8 mouse cellular contexts compared by ENCODE assay signal in genomic region chr11:49609868-49610824, GRCm38 (mm10). TPM values are rescaled to one million over a fixed set of nuclear protein-coding genes. Genes with fewer than 3 reads are reported as not detected.
DNase-seq lines count a peak whose midpoint lies in the region; ATAC-seq and TF ChIP-seq lines count a peak whose summit lies in the region.
"Not testable (repeated sequence)": the region's sequence is repeated elsewhere in the genome, so short reads cannot be mapped to it uniquely, and the experiment has no call there.

No protein-coding gene starts in this region.

- 0 out of 2 replicates have a peak, but pooled peaks have one; percentile 13 for ATAC-seq in forebrain, embryonic 14.5 days
- ATAC-seq in heart, embryonic 16.5 days (replicated peaks; ENCODE audit: extremely low read depth, insufficient read depth, low FRiP score) = not testable (repeated sequence)
- ATAC-seq in intestine, embryonic 16.5 days = peak; percentile 40
- ATAC-seq in limb, embryonic 12.5 days (ENCODE audit: insufficient number of reproducible peaks, insufficient read depth, low FRiP score, low TSS enrichment, low read depth) = peak; percentile 15
- peak; percentile 29; the same call in 1 of the 2 replicates for ATAC-seq in neural tube, embryonic 12.5 days (ENCODE audit: low FRiP score, low read depth)

- TF ChIP-seq CTCF in bone marrow macrophage, adult 2 months (IDR thresholded peaks at IDR 0.05; ENCODE audit: low read depth, low read length) = not testable (repeated sequence)

- peak overlapping the region; percentile 54 for H3K4me2 ChIP-seq in forebrain, embryonic 14.5 days (ENCODE audit: low read length)
- peak overlapping the region; percentile 82 for H3K4me2 ChIP-seq in heart, embryonic 16.5 days (ENCODE audit: low read depth, low read length)
- peak overlapping the region; percentile 65 for H3K4me2 ChIP-seq in intestine, embryonic 16.5 days (ENCODE audit: low read depth, low read length)
- H3K4me2 ChIP-seq in limb, embryonic 12.5 days = peak overlapping the region; percentile 71
- H3K4me2 ChIP-seq in neural tube, embryonic 12.5 days (replicated peaks) = peak overlapping the region; percentile 63

- H3K27me3 ChIP-seq in forebrain, embryonic 14.5 days (replicated peaks; ENCODE audit: control insufficient read depth, insufficient read depth, low read length) = peaks cover 11% of the 10 kb centered on the region
- H3K27me3 ChIP-seq in heart, embryonic 16.5 days (ENCODE audit: control insufficient read depth, insufficient read depth, low read length) = not testable (repeated sequence)
- H3K27me3 ChIP-seq in intestine, embryonic 16.5 days (replicated peaks; ENCODE audit: control insufficient read depth, insufficient read depth, low read length) = peaks cover 31% of the 10 kb centered on the region
- H3K27me3 ChIP-seq in limb, embryonic 12.5 days = peaks cover 75% of the 10 kb centered on the region
- H3K27me3 ChIP-seq in neural tube, embryonic 12.5 days (replicated peaks) = peaks cover 45% of the 10 kb centered on the region

- not testable (repeated sequence) for DNase-seq in forebrain, embryonic 14.5 days (ENCODE audit: low spot score)
- DNase-seq in lung, postnatal 10 days = peak; percentile 68
- DNase-seq in yolk sac, embryonic 10.5 days (ENCODE audit: low spot score) = peak; percentile 25

- peak overlapping the region; percentile 65 for H3K4me3 ChIP-seq in bone marrow macrophage, adult 2 months (ENCODE audit: insufficient read depth, low read length)
- H3K4me3 ChIP-seq in forebrain, embryonic 14.5 days (ENCODE audit: low read depth, low read length) = peak overlapping the region; percentile 28
- peak overlapping the region; percentile 64 for H3K4me3 ChIP-seq in heart, embryonic 16.5 days (ENCODE audit: low read length)
- peak overlapping the region; percentile 51 for H3K4me3 ChIP-seq in intestine, embryonic 16.5 days (ENCODE audit: low read length)
- peak overlapping the region; percentile 50 for H3K4me3 ChIP-seq in limb, embryonic 12.5 days (replicated peaks)
- H3K4me3 ChIP-seq in neural tube, embryonic 12.5 days = peak overlapping the region; percentile 39

- WGBS in forebrain, embryonic 14.5 days = 2% methylated on average over 49 of the region's 52 CpGs
- WGBS in heart, embryonic 16.5 days = 1% methylated on average over 49 of the region's 52 CpGs
- WGBS in intestine, embryonic 16.5 days = 1% methylated on average over 49 of the region's 52 CpGs
- WGBS in limb, embryonic 12.5 days = 2% methylated on average over 52 of the region's 52 CpGs
- WGBS in neural tube, embryonic 12.5 days = 3% methylated on average over 52 of the region's 52 CpGs

- not testable (repeated sequence) for H3K36me3 ChIP-seq in forebrain, embryonic 14.5 days (ENCODE audit: control insufficient read depth, insufficient read depth, low read length); heart, embryonic 16.5 days (ENCODE audit: control insufficient read depth, insufficient read depth); intestine, embryonic 16.5 days (ENCODE audit: control insufficient read depth, insufficient read depth, low read length); limb, embryonic 12.5 days; neural tube, embryonic 12.5 days

- not testable (repeated sequence) for H3K4me1 ChIP-seq in bone marrow macrophage, adult 2 months (ENCODE audit: control insufficient read depth, insufficient read depth, low read length); forebrain, embryonic 14.5 days (ENCODE audit: control insufficient read depth, insufficient read depth, low read length); heart, embryonic 16.5 days (ENCODE audit: control insufficient read depth, insufficient read depth, low read length); intestine, embryonic 16.5 days (ENCODE audit: control insufficient read depth, insufficient read depth, low read length); limb, embryonic 12.5 days (replicated peaks); neural tube, embryonic 12.5 days

- not testable (repeated sequence) for H3K9ac ChIP-seq in forebrain, embryonic 14.5 days (ENCODE audit: low read length); limb, embryonic 12.5 days (replicated peaks); neural tube, embryonic 12.5 days
- peak overlapping the region; percentile 72 for H3K9ac ChIP-seq in heart, embryonic 16.5 days (ENCODE audit: low read length)
- H3K9ac ChIP-seq in intestine, embryonic 16.5 days (ENCODE audit: low read depth, low read length) = peak overlapping the region; percentile 48

- H3K27ac ChIP-seq in bone marrow macrophage, adult 2 months (ENCODE audit: insufficient read depth, low read depth, low read length); forebrain, embryonic 14.5 days (ENCODE audit: low read depth, low read length); intestine, embryonic 16.5 days (ENCODE audit: low read length); limb, embryonic 12.5 days; neural tube, embryonic 12.5 days: not testable (repeated sequence)
- 0 out of 2 replicates have a peak overlapping the region, but pooled peaks have one; percentile 23 for H3K27ac ChIP-seq in heart, embryonic 16.5 days (ENCODE audit: low read length)

- not testable (repeated sequence) for TF ChIP-seq POLR2A in bone marrow macrophage, adult 2 months (IDR thresholded peaks at IDR 0.05; ENCODE audit: borderline replicate concordance, low read depth, low read length)

- H3K9me3 ChIP-seq in forebrain, embryonic 14.5 days (replicated peaks; ENCODE audit: control insufficient read depth, low read length); heart, embryonic 16.5 days (replicated peaks; ENCODE audit: control insufficient read depth, low read length); intestine, embryonic 16.5 days (ENCODE audit: control insufficient read depth, low read length); limb, embryonic 12.5 days; neural tube, embryonic 12.5 days: not testable (repeated sequence)

RNA-seq across cellular contexts. Expression of gene Flt4, which starts 1.1 kb away (rescaled TPM):
- polyA plus RNA-seq in bone marrow macrophage, adult 2 months (2012; ENCODE audit: insufficient read depth, insufficient read length, missing spikeins) = not detected in 2 replicates
- 1.8 TPM in 2 replicates for polyA plus RNA-seq in forebrain, embryonic 14.5 days (2014; fragmentation: Nextera tagmentation; extraction: Ambion mirVana)
- 6.1 and 7.4 TPM in 2 replicates for polyA plus RNA-seq in heart, embryonic 16.5 days (2015; fragmentation: Nextera tagmentation; extraction: Ambion mirVana)
- 4.0 and 4.3 TPM in 2 replicates for polyA plus RNA-seq in intestine, embryonic 16.5 days (2015; fragmentation: Nextera tagmentation; extraction: Ambion mirVana)
- 3.3 and 4.4 TPM in 2 replicates for polyA plus RNA-seq in limb, embryonic 12.5 days (2016; fragmentation: Nextera tagmentation; extraction: Ambion mirVana)
- 2.4 and 2.8 TPM in 2 replicates for polyA plus RNA-seq in neural tube, embryonic 12.5 days (2016; fragmentation: Nextera tagmentation; extraction: Ambion mirVana)

RNA-seq across cellular contexts. Expression of gene Scgb3a1, which starts 53.3 kb away (rescaled TPM):
- not detected in 2 replicates for polyA plus RNA-seq in bone marrow macrophage, adult 2 months (2012; ENCODE audit: insufficient read depth, insufficient read length, missing spikeins)
- polyA plus RNA-seq in forebrain, embryonic 14.5 days (2014; fragmentation: Nextera tagmentation; extraction: Ambion mirVana) = not detected in 2 replicates
- polyA plus RNA-seq in heart, embryonic 16.5 days (2015; fragmentation: Nextera tagmentation; extraction: Ambion mirVana) = 2.1 and 5.3 TPM in 2 replicates
- polyA plus RNA-seq in intestine, embryonic 16.5 days (2015; fragmentation: Nextera tagmentation; extraction: Ambion mirVana) = not detected in 2 replicates
- not detected in 2 replicates for polyA plus RNA-seq in limb, embryonic 12.5 days (2016; fragmentation: Nextera tagmentation; extraction: Ambion mirVana)
- polyA plus RNA-seq in neural tube, embryonic 12.5 days (2016; fragmentation: Nextera tagmentation; extraction: Ambion mirVana) = not detected in 2 replicates

RNA-seq across cellular contexts. Expression of gene Olfr1380, which starts 53.5 kb away (rescaled TPM):
- polyA plus RNA-seq in bone marrow macrophage, adult 2 months (2012; ENCODE audit: insufficient read depth, insufficient read length, missing spikeins) = not detected in 2 replicates
- polyA plus RNA-seq in forebrain, embryonic 14.5 days (2014; fragmentation: Nextera tagmentation; extraction: Ambion mirVana) = not detected in 2 replicates
- not detected in 2 replicates for polyA plus RNA-seq in heart, embryonic 16.5 days (2015; fragmentation: Nextera tagmentation; extraction: Ambion mirVana)
- not detected in 2 replicates for polyA plus RNA-seq in intestine, embryonic 16.5 days (2015; fragmentation: Nextera tagmentation; extraction: Ambion mirVana)
- polyA plus RNA-seq in limb, embryonic 12.5 days (2016; fragmentation: Nextera tagmentation; extraction: Ambion mirVana) = not detected in 2 replicates
- polyA plus RNA-seq in neural tube, embryonic 12.5 days (2016; fragmentation: Nextera tagmentation; extraction: Ambion mirVana) = not detected in 2 replicates
